Mouse (Mus musculus) embryonic facial prominence, embryonic 14.5 days (tissue): ENCODE results near the gene Kynu. TPM values are rescaled to one million over a fixed set of nuclear protein-coding genes. Genes with fewer than 3 reads are reported as not detected.

Experiments
- ATAC-seq: fragments of 200-750 bp; cut with Nextera tagmentation; 2 replicates; pipeline ENCODE4 v1.8.0; 2017; ENCODE audit warnings: low read depth, moderate number of reproducible peaks, moderate TSS enrichment
- DNase-seq: peaks from one replicate; pipeline ENCODE4 v3.0.0-alpha.2; 2015; ENCODE audit warnings: low spot score
- H3K27ac ChIP-seq: fragments of 300-500 bp; sonication (generic); replicated peaks from 2 replicates; pipeline ENCODE4 v1.5.1; 2014; ENCODE audit warnings: low read depth, mild to moderate bottlenecking, low read length, moderate library complexity
- H3K27me3 ChIP-seq: fragments of 300-500 bp; sonication (generic); replicated peaks from 2 replicates; pipeline ENCODE4 v1.6.1; 2014; ENCODE audit warnings: low read length; ENCODE audit not compliant: control insufficient read depth, insufficient read depth
- H3K36me3 ChIP-seq: fragments of 300-500 bp; sonication (generic); 2 replicates; pipeline ENCODE4 v1.6.1; 2014; ENCODE audit warnings: low read length, mixed read lengths; ENCODE audit not compliant: control insufficient read depth, insufficient read depth
- H3K4me1 ChIP-seq: fragments of 300-500 bp; sonication (generic); 2 replicates; pipeline ENCODE4 v1.6.1; 2014; ENCODE audit warnings: antibody characterized with exemption, low read length; ENCODE audit not compliant: control insufficient read depth, insufficient read depth
- H3K4me2 ChIP-seq: fragments of 300-500 bp; sonication (generic); 2 replicates; pipeline ENCODE4 v1.6.1; 2014; ENCODE audit warnings: low read depth, mild to moderate bottlenecking, low read length, moderate library complexity, mixed read lengths
- H3K4me3 ChIP-seq: fragments of 300-500 bp; sonication (generic); 2 replicates; pipeline ENCODE4 v1.5.1; 2014; ENCODE audit warnings: low read depth, mild to moderate bottlenecking, low read length
- H3K9ac ChIP-seq: fragments of 300-500 bp; sonication (generic); 2 replicates; pipeline ENCODE4 v1.6.1; 2014; ENCODE audit warnings: low read depth, mild to moderate bottlenecking, low read length, moderate library complexity, mixed read lengths
- H3K9me3 ChIP-seq: fragments of 300-500 bp; sonication (generic); 2 replicates; pipeline ENCODE4 v1.6.1; 2016; ENCODE audit warnings: low read length; ENCODE audit not compliant: control insufficient read depth
- WGBS: fragments of 180-500 bp; shearing (Covaris S2); extraction: QIAGEN DNeasy Blood & Tissue Kit; methylation state at CpG from one replicate; pipeline ENCODE4 v1.1.7; 2014; 5-methylcytosine and 5-hydroxymethylcytosine counted together
- polyA plus RNA-seq: library from polyadenylated mRNA; unstranded; fragments of >200 nt; fragmentation: Nextera tagmentation; extraction: Ambion mirVana; gene quantifications from 2 replicates; pipeline ENCODE4 v1.2.1, GENCODE M21; 2014

Gene Kynu
- polyA plus RNA-seq, 1 experiment from 2014 or later: 0.42 TPM

GRCm38 (mm10) chr2:43727693-43728092 is 172.6 kb downstream of the Kynu start:
- Histone ChIP-seq H3K36me3 (no peaks in the 10 kb centered on the region), H3K27ac (no peak overlapping the region), H3K27me3 (no peaks in the 10 kb centered on the region), H3K4me3 (no peak overlapping the region), H3K4me1 (peaks cover 3% of the 10 kb centered on the region; the same call in 1 of the 2 replicates), H3K4me2 (no peak overlapping the region), H3K9me3 (no peaks in the 10 kb centered on the region), H3K9ac (no peak overlapping the region)
- 80% methylated on average over 8 of the region's 8 CpGs for WGBS
- ATAC-seq (no peak), DNase-seq (no peak)

GRCm38 (mm10) chr2:43728831-43729230 is 173.7 kb downstream of the Kynu start:
- no peaks in the 10 kb centered on the region for H3K27me3 ChIP-seq
- no peak overlapping the region for H3K4me2 ChIP-seq
- no peaks in the 10 kb centered on the region for H3K9me3 ChIP-seq
- DNase-seq (no peak), ATAC-seq (no peak)
- 87% methylated on average over 3 of the region's 3 CpGs for WGBS
- no peak overlapping the region for H3K9ac ChIP-seq
- H3K36me3 ChIP-seq: no peaks in the 10 kb centered on the region
- peaks cover 3% of the 10 kb centered on the region; the same call in 1 of the 2 replicates for H3K4me1 ChIP-seq
- no peak overlapping the region for H3K27ac ChIP-seq
- no peak overlapping the region for H3K4me3 ChIP-seq

Other genes starting within 250 kb of the Kynu start
- 2.3 and 2.8 TPM in 2 replicates for gene Arhgap15, start 193.5 kb downstream of the Kynu start, polyA plus RNA-seq